Mouse (Mus musculus) cerebellum, adult 11-12 months (tissue): Measurements from ENCODE around the gene Gm20696.

ENCODE experiments used
- DNase-seq: peaks from one replicate; pipeline ENCODE4 v3.0.0; 2022

Gene Gm20696

GRCm38 (mm10) chr6:99344357-99344756, 322.2 kb downstream of the Gm20696 start:
- no peak for DNase-seq

- DNase-seq: no peak
Measured at GRCm38 (mm10) chr6:99343815-99344214, 322.8 kb downstream of the Gm20696 start.

- no peak for DNase-seq
Measured at GRCm38 (mm10) chr6:99342416-99342815, 324.2 kb downstream of the Gm20696 start.

- no peak for DNase-seq
Measured at GRCm38 (mm10) chr6:99340902-99341301, 325.7 kb downstream of the Gm20696 start.

- no peak for DNase-seq
Measured at GRCm38 (mm10) chr6:99339986-99340721, 326.4 kb downstream of the Gm20696 start.

GRCm38 (mm10) chr6:99339343-99339620, 327.3 kb downstream of the Gm20696 start:
- no peak for DNase-seq

- no peak for DNase-seq
Measured at GRCm38 (mm10) chr6:99338593-99339342, 327.8 kb downstream of the Gm20696 start.

- no peak for DNase-seq
Measured at GRCm38 (mm10) chr6:99338174-99338573, 328.4 kb downstream of the Gm20696 start.

GRCm38 (mm10) chr6:99337575-99337974, 329.0 kb downstream of the Gm20696 start:
- no peak for DNase-seq

GRCm38 (mm10) chr6:99336191-99336590, 330.4 kb downstream of the Gm20696 start:
- no peak for DNase-seq

- no peak for DNase-seq
Measured at GRCm38 (mm10) chr6:99335174-99335830, 331.3 kb downstream of the Gm20696 start.

- no peak for DNase-seq
Measured at GRCm38 (mm10) chr6:99334255-99334654, 332.3 kb downstream of the Gm20696 start.

GRCm38 (mm10) chr6:99333127-99333526, 333.5 kb downstream of the Gm20696 start:
- DNase-seq: no peak

GRCm38 (mm10) chr6:99330169-99330568, 336.4 kb downstream of the Gm20696 start:
- DNase-seq: no peak

GRCm38 (mm10) chr6:99328634-99329033, 338.0 kb downstream of the Gm20696 start:
- DNase-seq: no peak

- no peak for DNase-seq
Measured at GRCm38 (mm10) chr6:99328146-99328545, 338.5 kb downstream of the Gm20696 start.

GRCm38 (mm10) chr6:99327721-99328120, 338.9 kb downstream of the Gm20696 start:
- DNase-seq: peak; percentile 7

- no peak for DNase-seq
Measured at GRCm38 (mm10) chr6:99325881-99326280, 340.7 kb downstream of the Gm20696 start.

GRCm38 (mm10) chr6:99325461-99325860, 341.1 kb downstream of the Gm20696 start:
- DNase-seq: no peak

- no peak for DNase-seq
Measured at GRCm38 (mm10) chr6:99322132-99322904, 344.3 kb downstream of the Gm20696 start.

GRCm38 (mm10) chr6:99320444-99320843, 346.2 kb downstream of the Gm20696 start:
- no peak for DNase-seq

- no peak for DNase-seq
Measured at GRCm38 (mm10) chr6:99319415-99320405, 346.9 kb downstream of the Gm20696 start.
